Mouse (Mus musculus) lung, postnatal 25 days (tissue): ENCODE data around the gene Pdlim7.

Experiments used
- DNase-seq: peaks from one replicate; pipeline ENCODE4 v3.0.0; 2022; ENCODE audit warnings: low spot score

The Pdlim7 gene

DNA sequence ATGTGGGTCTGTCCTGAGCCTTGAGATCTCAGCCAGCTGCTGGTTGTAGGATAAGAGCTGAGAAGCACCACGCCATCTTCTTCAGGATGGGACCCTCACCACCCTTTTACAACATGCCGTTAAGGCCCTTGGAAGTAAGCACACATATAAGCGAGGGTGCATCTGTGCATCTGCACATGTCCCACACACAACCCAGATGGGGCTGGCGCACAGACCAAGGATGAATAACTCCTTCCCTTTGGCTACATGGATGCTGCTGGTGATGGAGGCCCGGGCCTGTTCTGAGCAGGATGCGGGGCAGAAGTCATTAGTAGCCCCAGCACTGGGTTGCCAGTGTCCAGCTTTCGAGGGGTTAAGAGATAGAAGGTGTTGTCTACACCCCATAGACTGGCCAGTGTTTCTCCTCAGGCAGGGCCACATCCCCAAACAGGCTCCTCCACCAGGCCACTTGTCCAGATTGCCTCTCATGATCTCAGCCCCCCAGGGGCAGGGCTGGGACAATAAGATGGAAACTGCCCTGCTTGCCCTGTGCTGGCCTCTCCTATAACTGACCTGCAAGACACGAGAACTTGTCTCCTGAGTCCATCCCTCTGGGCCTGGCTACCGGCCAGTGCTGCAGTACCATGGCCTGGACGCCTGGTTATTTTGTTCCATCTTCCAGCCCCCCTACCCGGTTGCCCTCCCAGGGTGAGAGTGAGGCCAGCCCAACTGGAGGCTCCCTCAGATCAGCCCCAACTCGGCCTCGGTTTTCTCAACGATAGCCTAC lies 27.3 kb downstream of the Pdlim7 start:
- DNase-seq: no peak

DNA sequence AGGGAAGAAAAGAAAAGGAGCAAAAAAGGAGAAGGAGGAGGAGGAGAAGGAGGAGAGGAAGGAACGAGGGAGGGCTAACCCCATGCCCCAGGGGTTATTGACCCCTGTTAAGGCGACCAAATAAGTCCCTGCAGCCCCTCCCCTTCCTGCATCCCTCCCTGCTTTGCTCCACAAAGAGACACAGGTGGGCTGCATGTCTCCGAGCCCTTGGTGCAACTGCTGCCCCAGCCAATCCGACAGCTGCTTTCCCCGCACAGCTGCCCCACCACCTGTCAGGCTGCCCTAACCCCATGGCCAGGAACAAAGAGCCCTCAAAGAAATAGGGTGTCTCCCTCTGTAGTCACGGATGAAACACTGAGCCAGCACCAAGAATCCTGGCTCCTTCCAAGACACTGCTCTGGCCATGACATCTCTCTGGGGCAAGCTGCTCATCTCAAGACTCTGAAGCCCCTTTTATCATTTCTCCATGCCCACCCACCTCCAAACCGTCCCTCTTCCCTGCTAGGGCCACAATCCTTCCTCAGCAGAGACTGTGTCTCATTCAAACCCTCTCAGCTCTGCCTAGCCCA lies 28.9 kb downstream of the Pdlim7 start:
- no peak for DNase-seq

DNA sequence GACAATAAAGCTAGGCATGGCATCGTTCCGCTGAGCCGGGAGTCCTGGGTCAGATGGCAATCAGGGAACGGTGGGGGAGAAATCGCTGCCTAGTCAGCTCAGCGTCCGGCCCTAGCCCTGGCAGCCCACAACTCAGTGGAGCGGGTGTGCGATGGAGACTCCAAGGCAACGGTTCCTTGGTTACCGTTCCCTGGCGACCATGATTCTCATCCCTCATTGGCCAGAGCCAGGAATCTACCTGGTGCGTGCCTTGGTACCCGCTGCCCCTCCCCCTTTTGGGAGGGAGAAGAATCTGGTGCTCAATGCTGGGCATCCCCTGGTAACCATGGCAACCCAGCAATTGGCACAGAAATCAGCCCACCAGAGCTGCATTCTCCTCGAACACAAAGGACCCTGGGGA lies 29.9 kb downstream of the Pdlim7 start:
- DNase-seq: no peak

DNA sequence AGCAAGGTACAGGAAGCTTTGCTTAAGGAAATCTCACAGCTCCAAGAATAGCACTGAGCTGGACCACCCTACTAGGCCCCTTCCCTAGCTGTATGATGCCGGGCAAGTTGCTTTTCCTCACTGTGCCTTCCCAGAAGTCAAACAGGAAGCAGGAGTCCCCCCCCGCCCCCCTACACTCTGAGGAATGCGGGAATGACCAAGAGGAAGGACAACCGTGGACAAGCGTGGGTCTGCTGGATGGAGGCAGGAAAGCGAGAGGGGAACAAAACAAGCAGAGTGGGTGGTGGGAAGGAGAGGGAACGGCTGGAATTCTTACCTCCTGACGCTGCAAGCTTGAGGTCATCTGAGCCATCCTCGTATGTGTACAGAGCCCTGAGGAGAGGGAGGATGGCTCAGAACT lies 30.4 kb downstream of the Pdlim7 start:
- no peak for DNase-seq

DNA sequence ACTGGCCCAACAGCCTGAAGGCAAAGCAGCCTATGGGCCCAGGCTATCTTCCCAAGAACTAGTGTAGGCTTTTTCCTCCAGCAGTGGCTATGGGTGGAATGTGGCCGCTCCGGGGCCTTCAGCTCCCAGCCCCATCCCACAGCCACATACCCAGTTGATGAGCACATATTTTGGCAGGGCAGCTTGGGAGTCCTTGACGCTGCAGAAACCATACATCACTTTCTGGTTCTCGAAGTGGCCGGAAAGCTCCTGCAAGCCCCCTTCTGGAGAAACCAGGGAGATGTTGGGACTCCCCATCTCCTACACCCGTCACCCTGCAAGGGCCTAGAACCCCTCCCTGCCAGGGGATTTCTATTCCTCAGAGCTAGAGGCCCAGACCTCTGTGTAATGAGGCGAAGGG lies 30.9 kb downstream of the Pdlim7 start:
- DNase-seq: no peak

DNA sequence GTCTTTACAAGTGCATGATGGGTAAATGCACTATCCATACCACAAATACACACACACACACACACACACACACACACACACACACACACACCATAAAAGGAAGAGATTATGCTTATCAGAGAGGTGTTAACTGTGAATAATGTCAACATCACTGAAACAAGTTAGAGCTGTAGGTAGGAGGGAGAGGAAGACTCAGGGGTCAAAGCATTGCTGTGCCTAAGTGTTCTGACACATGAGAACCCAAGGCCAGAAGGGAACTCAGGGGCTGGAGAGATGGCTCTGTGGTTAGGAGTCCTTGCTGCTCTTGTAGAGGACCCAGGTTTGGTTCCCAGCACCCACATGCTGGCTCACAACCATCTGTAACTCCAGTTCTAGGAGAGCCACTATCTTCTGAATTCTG lies 33.5 kb downstream of the Pdlim7 start:
- DNase-seq: no peak

DNA sequence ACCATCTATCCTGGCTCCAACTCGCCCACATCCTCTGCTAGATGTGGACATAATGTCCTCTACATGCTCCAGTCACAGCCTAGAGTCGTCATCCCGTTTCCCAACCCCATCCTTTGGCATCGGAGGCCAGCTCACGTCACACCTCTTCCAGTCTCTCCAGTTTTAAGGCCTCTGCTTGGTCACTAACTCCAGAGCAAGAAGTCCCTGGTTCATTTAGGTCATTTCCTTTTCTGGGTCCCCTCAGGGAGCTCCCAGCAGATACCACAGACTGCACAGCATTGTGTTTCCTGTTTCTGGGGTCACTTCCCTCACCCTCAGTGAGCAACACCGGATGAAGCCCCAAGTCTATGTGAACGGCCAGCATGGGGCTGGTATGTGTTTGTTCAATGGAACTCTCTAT lies 34.5 kb downstream of the Pdlim7 start:
- no peak for DNase-seq

DNA sequence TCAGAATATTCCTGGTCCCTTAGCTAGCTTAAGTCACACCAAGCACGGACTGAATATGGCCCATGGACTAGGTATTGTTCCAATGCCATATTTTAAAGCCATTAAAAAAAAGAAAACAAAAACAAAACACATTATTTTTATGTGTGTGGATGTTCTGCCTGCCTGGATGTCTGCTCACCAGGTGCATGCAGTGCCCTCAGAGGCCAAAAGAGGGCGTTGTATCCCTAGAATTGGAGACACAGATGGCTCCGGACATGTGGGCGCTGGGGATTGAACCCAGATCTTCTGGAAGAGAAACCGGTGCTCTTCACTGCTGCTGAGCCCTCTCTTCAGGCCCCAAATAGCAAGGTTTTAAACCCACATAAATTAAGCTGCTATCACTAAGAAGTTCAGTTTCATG lies 35.4 kb downstream of the Pdlim7 start:
- no peak for DNase-seq

DNA sequence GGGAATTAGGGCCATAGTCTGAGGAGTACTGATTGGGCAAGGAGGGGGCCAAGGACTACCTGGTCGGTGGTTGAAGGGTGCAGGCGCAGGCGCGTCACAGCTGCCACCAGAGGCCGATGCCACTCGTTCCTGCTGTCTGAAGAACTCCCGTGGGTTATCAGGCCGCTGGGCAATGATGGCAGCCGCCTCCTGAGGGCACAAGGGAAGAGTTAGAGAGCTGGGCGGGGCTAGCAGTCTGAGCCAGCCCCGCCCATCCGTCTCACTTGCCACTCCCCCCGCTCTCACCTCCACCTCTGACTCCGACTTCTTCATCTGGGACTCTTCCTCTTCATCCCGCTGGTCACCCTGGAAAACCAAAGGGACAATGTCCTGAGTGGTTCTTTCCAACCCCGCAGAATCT lies 36.0 kb downstream of the Pdlim7 start:
- no peak for DNase-seq

DNA sequence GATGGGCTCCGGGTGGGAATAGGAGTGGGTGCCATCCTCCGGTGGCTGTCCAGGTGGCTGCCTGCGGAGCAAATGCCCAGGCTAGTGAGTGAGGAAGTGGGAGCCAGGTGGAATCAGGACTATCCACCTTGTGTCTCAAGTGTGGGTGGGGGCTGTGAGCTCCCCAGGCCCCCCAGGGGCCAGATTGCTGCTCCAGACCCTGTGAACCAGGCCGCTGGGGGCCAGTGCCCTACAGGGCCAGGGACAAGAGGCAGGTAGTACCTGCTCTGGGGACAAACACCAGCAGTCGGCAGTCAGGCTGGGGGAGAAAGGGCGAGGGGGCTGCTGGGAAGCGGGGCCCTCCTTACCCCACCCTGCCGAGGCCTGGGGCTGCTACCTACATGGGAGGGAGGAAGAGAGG lies 37.2 kb downstream of the Pdlim7 start:
- DNase-seq: no peak

DNA sequence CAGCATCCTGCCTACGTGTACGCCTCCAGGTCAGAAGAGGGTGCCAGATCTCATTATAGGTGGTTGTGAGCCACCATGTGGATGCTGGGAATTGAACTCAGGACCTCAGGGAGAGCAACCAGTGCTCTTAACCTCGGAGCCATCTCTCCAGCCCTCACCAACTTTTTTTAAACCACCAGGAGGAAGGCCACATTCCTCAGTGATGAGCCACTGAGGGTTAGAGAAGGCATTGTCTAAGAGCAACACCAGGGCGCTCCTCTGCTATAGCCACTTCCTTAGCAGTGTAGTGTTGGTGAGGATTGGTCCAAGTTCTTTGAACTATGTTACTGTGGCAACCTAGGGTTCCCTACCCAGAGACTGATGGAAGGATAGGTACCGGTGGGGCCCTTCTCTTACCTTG lies 37.7 kb downstream of the Pdlim7 start:
- DNase-seq: no peak

DNA sequence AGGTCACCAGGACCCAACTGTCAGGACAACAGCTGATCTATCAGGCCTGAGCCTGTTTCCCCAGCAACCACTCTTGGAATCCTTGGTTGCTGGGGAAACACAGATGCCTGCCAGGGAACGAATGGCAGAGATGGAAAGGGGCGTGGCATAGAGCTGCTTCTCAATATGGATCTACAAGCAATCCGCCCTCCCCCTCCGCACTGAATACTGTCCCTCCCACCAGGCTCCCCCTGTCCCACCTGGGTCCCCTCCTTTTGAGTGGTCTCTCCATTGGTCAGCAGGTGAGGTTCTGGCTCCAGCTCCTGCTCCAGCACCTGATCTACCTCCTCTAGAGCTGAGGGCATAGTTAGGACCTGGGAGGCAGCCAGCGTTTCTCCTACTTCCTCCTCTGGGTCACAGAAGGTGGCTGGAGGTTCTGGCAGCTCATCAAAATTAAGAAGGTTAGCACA lies 38.8 kb downstream of the Pdlim7 start:
- no peak for DNase-seq

DNA sequence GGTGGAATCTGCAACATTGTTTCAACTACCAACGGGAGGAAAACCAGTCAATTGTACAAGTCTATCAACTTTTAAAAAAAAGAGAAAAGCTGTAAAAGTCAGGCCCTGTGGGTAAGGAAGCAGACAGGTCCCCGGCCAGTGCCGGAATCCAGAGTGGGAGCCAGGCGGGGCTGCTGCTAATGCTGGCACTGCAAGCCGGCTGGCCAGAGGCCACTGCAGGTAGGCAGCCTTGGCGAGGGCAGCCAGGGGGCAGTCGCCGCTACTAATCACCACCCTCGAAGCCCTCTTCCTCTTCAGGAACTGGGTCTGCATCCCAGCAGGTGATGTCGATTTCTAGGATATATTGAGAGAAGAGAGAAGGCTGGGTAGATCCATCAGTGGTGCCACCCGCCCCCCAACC lies 39.5 kb downstream of the Pdlim7 start:
- no peak for DNase-seq

DNA sequence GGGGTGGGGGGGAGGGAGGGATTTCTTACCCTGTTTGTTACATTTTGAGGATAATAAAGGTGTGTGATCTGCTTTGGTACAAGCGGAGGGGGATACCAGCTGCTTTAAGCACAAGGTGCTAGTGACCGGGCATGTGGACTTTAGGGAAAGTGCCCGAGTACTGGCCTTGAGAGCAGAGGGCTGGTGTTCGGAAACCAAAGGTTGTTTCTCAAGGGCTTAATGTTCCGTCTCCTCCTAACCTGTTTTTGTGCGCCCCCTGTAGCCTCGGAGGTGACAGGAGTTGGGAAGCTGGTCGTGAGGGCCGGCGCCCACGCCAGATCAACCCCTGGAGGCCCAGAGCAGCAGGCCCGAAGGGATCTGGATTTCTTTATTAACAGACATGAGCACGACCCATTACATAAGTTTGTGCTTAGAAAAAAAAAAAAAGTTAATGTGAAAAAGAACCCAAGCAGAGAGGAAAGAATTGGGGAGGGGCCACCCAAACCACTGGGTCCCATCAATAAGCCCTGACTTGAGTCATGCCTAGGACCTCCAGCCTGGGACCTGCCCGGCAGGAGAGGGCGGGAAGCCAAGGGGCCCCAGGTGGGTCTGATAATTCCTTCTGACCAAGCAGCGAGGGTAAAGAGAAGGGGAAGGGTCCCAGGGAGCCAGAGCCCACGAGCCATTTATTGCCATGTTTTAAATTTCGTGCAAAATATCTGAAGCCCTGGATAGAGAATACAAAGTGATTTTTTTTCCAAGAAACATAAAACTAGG lies 40.2 kb downstream of the Pdlim7 start:
- no peak for DNase-seq

DNA sequence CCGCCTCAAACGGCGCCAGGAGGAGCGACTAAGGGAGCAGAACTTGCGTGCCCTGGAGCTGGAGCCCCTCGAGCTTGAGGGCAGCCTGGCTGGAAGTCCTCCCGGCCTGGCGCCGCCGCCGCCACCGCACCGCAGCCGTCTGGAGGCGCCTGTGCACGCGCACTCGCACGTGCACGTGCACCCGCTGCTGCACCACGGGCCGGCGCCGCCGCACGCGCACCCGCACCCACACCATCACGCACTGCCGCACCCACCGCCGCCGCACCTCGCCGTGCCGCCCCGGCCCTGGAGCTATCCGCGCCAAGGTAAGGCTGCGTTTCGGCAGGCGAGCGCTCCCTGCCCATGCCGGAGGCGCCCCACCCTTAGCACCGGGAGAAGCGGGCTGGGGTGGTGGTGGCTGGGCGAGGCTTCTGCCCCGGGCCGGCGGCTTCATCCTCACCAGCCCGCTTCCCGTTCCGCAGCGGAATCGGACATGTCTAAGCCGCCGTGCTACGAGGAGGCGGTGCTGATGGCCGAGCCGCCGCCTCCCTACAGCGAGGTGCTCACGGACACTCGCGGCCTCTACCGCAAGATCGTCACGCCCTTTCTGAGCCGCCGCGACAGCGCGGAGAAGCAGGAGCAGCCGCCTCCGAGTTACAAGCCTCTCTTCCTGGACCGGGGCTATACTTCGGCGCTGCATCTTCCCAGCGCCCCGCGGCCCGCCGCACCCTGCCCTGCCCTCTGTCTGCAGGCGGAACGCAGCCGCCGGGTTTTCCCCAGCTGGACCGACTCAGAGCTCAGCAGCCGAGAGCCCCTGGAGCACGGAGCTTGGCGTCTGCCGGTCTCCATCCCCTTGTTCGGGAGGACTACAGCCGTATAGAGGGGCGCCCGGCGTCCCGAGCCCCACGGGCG lies 41.1 kb downstream of the Pdlim7 start:
- DNase-seq: no peak

DNA sequence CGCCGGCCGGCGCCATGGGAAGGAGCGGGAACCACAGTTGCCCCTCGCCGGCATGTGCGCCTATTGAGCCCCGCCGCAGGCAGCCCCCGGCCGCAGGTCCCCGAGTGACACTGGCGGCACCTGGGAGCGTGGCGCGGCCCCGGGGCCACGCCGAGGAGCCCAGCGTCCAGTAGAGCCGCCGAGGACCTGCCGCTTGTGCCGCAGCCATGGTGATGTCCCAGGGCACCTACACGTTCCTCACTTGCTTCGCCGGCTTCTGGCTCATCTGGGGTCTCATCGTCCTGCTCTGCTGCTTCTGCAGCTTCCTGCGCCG lies 41.7 kb downstream of the Pdlim7 start:
- DNase-seq: no peak

DNA sequence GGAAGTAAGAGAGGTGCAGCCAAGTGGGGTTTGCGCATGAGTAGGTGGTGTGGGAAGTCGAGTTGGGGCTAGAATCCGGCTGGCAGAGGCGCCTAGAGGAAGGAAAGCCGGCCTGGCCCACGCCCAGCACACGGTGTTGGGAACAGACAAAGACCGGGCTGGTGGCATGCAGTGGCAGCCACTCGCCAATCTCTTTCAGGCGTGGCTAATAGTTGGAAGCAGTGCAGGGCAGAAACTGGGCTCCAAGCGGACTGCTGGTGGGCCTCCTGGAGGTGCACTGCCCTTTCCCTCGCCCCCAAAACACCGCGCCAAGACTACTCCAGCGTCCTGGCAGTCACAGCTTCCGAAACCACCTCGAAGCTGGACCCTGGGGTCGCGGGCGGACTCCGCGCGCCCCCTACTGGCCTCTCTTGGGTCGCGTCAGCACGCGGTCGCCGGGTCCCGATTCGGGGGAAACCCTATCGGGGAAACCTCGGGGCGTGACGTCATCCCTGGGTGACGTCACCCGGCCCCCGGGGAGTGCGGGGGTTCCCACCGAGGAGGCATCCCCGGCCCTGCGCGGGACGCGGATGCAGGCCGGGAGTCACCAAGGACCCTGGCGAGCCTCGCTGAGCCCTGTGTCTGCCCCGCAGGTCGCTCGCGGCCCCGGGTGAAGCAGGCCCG lies 42.2 kb downstream of the Pdlim7 start:
- peak; percentile 85 for DNase-seq

DNA sequence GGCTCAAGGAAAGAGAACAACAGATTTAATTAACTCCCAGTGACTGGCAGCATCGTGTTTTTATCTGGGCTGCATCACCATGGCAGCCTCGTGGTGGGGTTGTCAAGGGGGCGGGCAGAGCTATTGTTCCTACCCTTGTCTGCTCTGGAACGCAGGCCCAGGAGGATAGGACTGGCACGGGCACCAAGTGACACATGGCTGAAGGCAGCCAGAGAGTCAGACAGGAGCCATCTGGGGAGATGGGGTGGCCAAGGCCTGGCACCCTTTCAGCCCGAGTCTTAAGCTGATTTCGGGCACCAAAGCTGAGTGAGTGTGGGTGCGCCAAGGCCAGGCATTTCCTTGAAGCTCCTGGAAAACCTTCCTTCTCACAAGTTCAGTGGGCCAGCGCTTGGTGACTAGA lies 43.1 kb downstream of the Pdlim7 start:
- DNase-seq: no peak

DNA sequence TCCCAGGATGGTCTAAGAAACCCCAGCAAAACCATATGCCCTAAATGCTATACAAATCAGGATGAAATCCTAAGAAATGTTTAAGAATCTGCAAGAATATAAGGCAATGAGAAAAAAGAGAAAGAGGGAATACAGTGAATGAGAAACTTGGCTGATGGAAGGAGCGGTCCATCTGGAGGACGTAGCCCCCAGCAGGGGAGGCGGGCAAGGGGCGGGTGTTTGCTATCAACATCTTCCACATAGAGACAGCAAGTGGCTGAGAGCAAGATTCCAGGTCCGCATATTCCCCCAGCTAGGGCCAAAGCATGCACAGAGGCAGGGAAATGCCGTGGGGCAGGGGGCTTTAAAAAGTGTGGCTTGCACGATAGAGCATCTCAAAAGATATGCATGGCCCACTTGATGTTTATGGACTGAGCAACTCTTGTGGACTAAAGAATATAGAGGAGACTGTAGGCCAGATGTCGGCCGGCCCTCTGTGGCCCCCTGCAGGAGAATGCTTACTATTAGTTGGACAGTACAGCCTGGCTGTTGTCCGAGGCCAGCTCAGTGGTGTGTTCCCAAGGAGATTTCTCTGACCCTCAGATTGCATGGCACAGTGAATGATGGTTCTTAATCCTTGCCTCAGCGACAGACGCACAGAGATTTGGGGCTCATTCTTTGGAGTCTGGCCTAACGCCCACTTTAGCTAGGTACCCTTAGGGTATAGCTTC lies 44.5 kb downstream of the Pdlim7 start:
- DNase-seq: no peak

DNA sequence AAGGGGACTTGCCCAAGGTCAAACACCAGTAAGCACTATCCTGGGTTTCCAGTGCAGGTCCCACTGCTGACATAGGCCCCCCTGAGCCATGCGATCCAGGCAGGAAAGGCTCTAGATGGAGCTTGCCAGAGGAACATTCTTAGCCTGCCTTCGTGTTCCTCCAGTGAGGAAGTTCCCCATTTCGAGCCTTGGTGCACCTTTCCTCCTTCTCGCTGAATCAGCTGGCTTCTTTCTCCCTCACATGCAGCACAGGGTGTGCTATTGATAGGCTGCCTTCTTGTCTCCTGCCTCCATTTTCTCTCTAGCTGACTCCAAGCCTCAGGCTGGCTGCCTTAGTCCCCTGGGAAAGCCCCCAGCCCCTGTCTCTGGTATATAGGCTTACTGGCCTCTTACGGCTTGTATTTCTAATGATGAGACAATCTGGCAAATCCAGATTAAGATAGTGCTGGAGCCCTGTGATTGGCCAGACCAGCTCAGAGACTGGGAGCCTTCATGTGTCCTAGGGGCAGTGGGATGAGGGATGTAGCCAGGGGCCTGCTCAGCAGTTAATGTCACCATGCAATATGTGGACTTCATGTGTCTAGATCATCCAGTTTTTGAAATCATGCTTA lies 47.5 kb downstream of the Pdlim7 start:
- DNase-seq: no peak

DNA sequence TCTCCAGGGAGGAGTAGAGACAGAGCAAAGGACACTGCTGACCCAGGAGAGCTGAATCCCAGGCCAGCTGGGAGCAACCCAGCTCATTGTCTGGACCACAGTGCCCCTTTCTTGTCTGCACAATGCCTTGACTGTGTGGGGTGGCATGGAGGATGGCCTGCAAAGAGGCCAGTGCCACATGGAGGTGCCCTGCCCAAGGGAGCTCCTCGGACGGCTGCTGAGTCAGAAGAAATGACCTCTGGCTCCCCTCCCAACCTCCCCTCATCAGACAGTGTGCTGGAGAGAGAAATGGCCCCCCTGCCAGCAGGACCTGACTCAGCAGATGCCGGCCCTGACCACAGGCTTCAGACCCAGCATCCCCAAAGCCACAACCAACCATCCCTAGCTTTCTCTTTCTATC lies 48.3 kb downstream of the Pdlim7 start:
- DNase-seq: no peak
